Mouse (Mus musculus): ENCODE data around the gene Snapc4.

Snapc4 gene

GRCm38 (mm10) chr2:26342609-26343490 is 37.6 kb downstream of the Snapc4 start:
- no peak for DNase-seq (ENCODE audit: extremely low read depth, low read depth, low spot score)

GRCm38 (mm10) chr2:26342044-26342443 is 38.4 kb downstream of the Snapc4 start:
- DNase-seq (ENCODE audit: extremely low read depth, low read depth, low spot score), result no peak

GRCm38 (mm10) chr2:26341510-26341981 is 38.9 kb downstream of the Snapc4 start:
- no peak for DNase-seq (ENCODE audit: extremely low read depth, low read depth, low spot score)

GRCm38 (mm10) chr2:26339204-26339551 is 41.3 kb downstream of the Snapc4 start:
- no peak for DNase-seq (ENCODE audit: extremely low read depth, low read depth, low spot score)

- DNase-seq (ENCODE audit: extremely low read depth, low read depth, low spot score), result no peak
These were observed 41.9 kb downstream of the Snapc4 start for GRCm38 (mm10) chr2:26338302-26339203.

GRCm38 (mm10) chr2:26330702-26331101 is 49.8 kb downstream of the Snapc4 start:
- no peak for DNase-seq (ENCODE audit: extremely low read depth, low read depth, low spot score)

- no peak for DNase-seq (ENCODE audit: extremely low read depth, low read depth, low spot score)
These were observed 50.4 kb downstream of the Snapc4 start for GRCm38 (mm10) chr2:26330056-26330468.

- DNase-seq (ENCODE audit: extremely low read depth, low read depth, low spot score), result no peak
These were observed 51.1 kb downstream of the Snapc4 start for GRCm38 (mm10) chr2:26329402-26329801.

GRCm38 (mm10) chr2:26327852-26328251 is 52.6 kb downstream of the Snapc4 start:
- no peak for DNase-seq (ENCODE audit: extremely low read depth, low read depth, low spot score)

- peak; percentile 69 for DNase-seq (ENCODE audit: extremely low read depth, low read depth, low spot score)
These were observed 54.9 kb downstream of the Snapc4 start for GRCm38 (mm10) chr2:26325386-26326181.

GRCm38 (mm10) chr2:26324917-26325316 is 55.5 kb downstream of the Snapc4 start:
- no peak for DNase-seq (ENCODE audit: extremely low read depth, low read depth, low spot score)

- DNase-seq (ENCODE audit: extremely low read depth, low read depth, low spot score), result no peak
These were observed 56.7 kb downstream of the Snapc4 start for GRCm38 (mm10) chr2:26323589-26324325.

GRCm38 (mm10) chr2:26320245-26321185 is 59.9 kb downstream of the Snapc4 start:
- no peak for DNase-seq (ENCODE audit: extremely low read depth, low read depth, low spot score)

- DNase-seq (ENCODE audit: extremely low read depth, low read depth, low spot score), result no peak
These were observed 60.8 kb downstream of the Snapc4 start for GRCm38 (mm10) chr2:26319519-26320244.

GRCm38 (mm10) chr2:26319109-26319508 is 61.3 kb downstream of the Snapc4 start:
- DNase-seq (ENCODE audit: extremely low read depth, low read depth, low spot score), result no peak

GRCm38 (mm10) chr2:26317991-26318672 is 62.3 kb downstream of the Snapc4 start:
- no peak for DNase-seq (ENCODE audit: extremely low read depth, low read depth, low spot score)

- DNase-seq (ENCODE audit: extremely low read depth, low read depth, low spot score), result no peak
These were observed 63.1 kb downstream of the Snapc4 start for GRCm38 (mm10) chr2:26317371-26317770.
